Mouse (Mus musculus) midbrain, embryonic 16.5 days (tissue): ENCODE measurements at regions not wholly inside any gene's neighbourhood (a gene's known extent, or its start where the extent isn't known, plus 50 kb on each side); places are given as distances from the start of the nearest gene placed in this dataset.

ENCODE experiments used
- ATAC-seq: fragments of 200-750 bp; cut with Nextera tagmentation; 2 replicates; pipeline ENCODE4 v1.8.0; 2017; ENCODE audit warnings: moderate TSS enrichment
- H3K27ac ChIP-seq: fragments of 300-500 bp; sonication (generic); 2 replicates; pipeline ENCODE4 v1.5.1; 2014; ENCODE audit warnings: mild to moderate bottlenecking, low read length, mixed read lengths
- H3K27me3 ChIP-seq: fragments of 300-500 bp; sonication (generic); 2 replicates; pipeline ENCODE4 v1.6.1; 2014; ENCODE audit warnings: low read depth, low read length, mixed read lengths; ENCODE audit not compliant: control insufficient read depth, insufficient read depth
- H3K36me3 ChIP-seq: fragments of 300-500 bp; sonication (generic); 2 replicates; pipeline ENCODE4 v1.6.1; 2014; ENCODE audit warnings: mild to moderate bottlenecking, low read length, moderate library complexity, mixed read lengths; ENCODE audit not compliant: control insufficient read depth, insufficient read depth
- H3K4me1 ChIP-seq: fragments of 300-500 bp; sonication (generic); 2 replicates; pipeline ENCODE4 v1.6.1; 2014; ENCODE audit warnings: mild to moderate bottlenecking, low read length, mixed read lengths; ENCODE audit not compliant: control insufficient read depth, insufficient read depth
- H3K4me2 ChIP-seq: fragments of 300-500 bp; sonication (generic); 2 replicates; pipeline ENCODE4 v1.6.1; 2014; ENCODE audit warnings: mild to moderate bottlenecking, low read length, mixed read lengths
- H3K4me3 ChIP-seq: fragments of 300-500 bp; sonication (generic); 2 replicates; pipeline ENCODE4 v1.5.1; 2014; ENCODE audit warnings: low read depth, mild to moderate bottlenecking, low read length, moderate library complexity, mixed read lengths
- H3K9ac ChIP-seq: fragments of 300-500 bp; sonication (generic); 2 replicates; pipeline ENCODE4 v1.6.1; 2014; ENCODE audit warnings: low read depth, low read length, mixed read lengths
- H3K9me3 ChIP-seq: fragments of 300-500 bp; sonication (generic); replicated peaks from 2 replicates; pipeline ENCODE4 v1.6.1; 2014; ENCODE audit warnings: mild to moderate bottlenecking, low read length, mixed read lengths; ENCODE audit not compliant: control insufficient read depth, poor library complexity, severe bottlenecking
- WGBS: fragments of 180-500 bp; shearing (Covaris S2); extraction: QIAGEN DNeasy Blood & Tissue Kit; methylation state at CpG from one replicate; pipeline ENCODE4 v1.1.7; 2014; 5-methylcytosine and 5-hydroxymethylcytosine counted together

- no peaks in the 10 kb centered on the region for H3K27me3 ChIP-seq
- no peak overlapping the region for H3K9ac ChIP-seq
- no peak for ATAC-seq
- no peak overlapping the region for H3K27ac ChIP-seq
- H3K36me3 ChIP-seq: no peaks in the 10 kb centered on the region
- H3K9me3 ChIP-seq: no peaks in the 10 kb centered on the region
- no peak overlapping the region for H3K4me3 ChIP-seq
- H3K4me1 ChIP-seq: no peaks in the 10 kb centered on the region
- H3K4me2 ChIP-seq: no peak overlapping the region
- WGBS: 83% methylated on average over 3 of the region's 3 CpGs
Observed at GRCm38 (mm10) chr12:88652001-88652719, 70.5 kb upstream of the Nrxn3 start.
